Mouse (Mus musculus): ENCODE data around the gene Fzd9. TPM values are rescaled to one million over a fixed set of nuclear protein-coding genes. Genes with fewer than 3 reads are reported as not detected.
"Not testable (repeated sequence)": the region's sequence is repeated elsewhere in the genome, so short reads cannot be mapped to it uniquely, and the experiment has no call there.

Gene Fzd9
- polyA plus RNA-seq, 1 experiment from 2014 or later = 3.6 TPM

- peaks cover 71% of the 10 kb centered on the region for H3K36me3 ChIP-seq (ENCODE audit: control insufficient read depth, insufficient read depth, low read length)
- no peak overlapping the region for H3K4me2 ChIP-seq
- no peak overlapping the region for H3K9ac ChIP-seq (ENCODE audit: low read depth, low read length)
- peak overlapping the region; percentile 93 for H3K27ac ChIP-seq (ENCODE audit: low read depth, low read length)
- H3K4me1 ChIP-seq (ENCODE audit: control insufficient read depth, insufficient read depth, low read length) = peaks cover 28% of the 10 kb centered on the region
- H3K4me3 ChIP-seq (ENCODE audit: low read depth, low read length) = no peak overlapping the region
- WGBS (ENCODE audit: insufficient replicate concordance) = 72% methylated on average over 12 of the region's 12 CpGs
- H3K9me3 ChIP-seq (replicated peaks; ENCODE audit: control insufficient read depth, low read length) = no peaks in the 10 kb centered on the region
- no peak for ATAC-seq (replicated peaks; ENCODE audit: insufficient number of reproducible peaks, low FRiP score, low TSS enrichment)
- no peaks in the 10 kb centered on the region for H3K27me3 ChIP-seq (ENCODE audit: control insufficient read depth, insufficient read depth, low read length)
These were observed 8.9 kb downstream of the Fzd9 start for GRCm38 (mm10) chr5:135242136-135242535.

GRCm38 (mm10) chr5:135241474-135241873 lies 9.6 kb downstream of the Fzd9 start:
- ATAC-seq (replicated peaks; ENCODE audit: insufficient number of reproducible peaks, low FRiP score, low TSS enrichment) = no peak
- peak overlapping the region; percentile 27 for H3K4me2 ChIP-seq
- 52% methylated on average over 1 of the region's 1 CpGs for WGBS (ENCODE audit: insufficient replicate concordance)

GRCm38 (mm10) chr5:135238832-135239231 lies 12.2 kb downstream of the Fzd9 start:
- peaks cover 28% of the 10 kb centered on the region for H3K4me1 ChIP-seq (ENCODE audit: control insufficient read depth, insufficient read depth, low read length)
- H3K27me3 ChIP-seq (ENCODE audit: control insufficient read depth, insufficient read depth, low read length) = no peaks in the 10 kb centered on the region
- no peak overlapping the region for H3K4me2 ChIP-seq
- no peak overlapping the region for H3K27ac ChIP-seq (ENCODE audit: low read depth, low read length)
- H3K9me3 ChIP-seq (replicated peaks; ENCODE audit: control insufficient read depth, low read length) = no peaks in the 10 kb centered on the region
- no peak overlapping the region for H3K4me3 ChIP-seq (ENCODE audit: low read depth, low read length)
- 88% methylated on average over 2 of the region's 2 CpGs for WGBS (ENCODE audit: insufficient replicate concordance)
- H3K9ac ChIP-seq (ENCODE audit: low read depth, low read length) = no peak overlapping the region
- peaks cover 61% of the 10 kb centered on the region for H3K36me3 ChIP-seq (ENCODE audit: control insufficient read depth, insufficient read depth, low read length)
- ATAC-seq (replicated peaks; ENCODE audit: insufficient number of reproducible peaks, low FRiP score, low TSS enrichment) = no peak

More at GRCm38 (mm10) chr5:135241474-135241873, 9.6 kb downstream of the Fzd9 start:
- Histone ChIP-seq H3K36me3 (ENCODE audit: control insufficient read depth, insufficient read depth, low read length) (peaks cover 69% of the 10 kb centered on the region), H3K27ac (ENCODE audit: low read depth, low read length) (peak overlapping the region; percentile 93), H3K27me3 (ENCODE audit: control insufficient read depth, insufficient read depth, low read length) (no peaks in the 10 kb centered on the region), H3K9ac (ENCODE audit: low read depth, low read length) (no peak overlapping the region), H3K4me3 (ENCODE audit: low read depth, low read length) (no peak overlapping the region), H3K9me3 (replicated peaks; ENCODE audit: control insufficient read depth, low read length) (no peaks in the 10 kb centered on the region), H3K4me1 (ENCODE audit: control insufficient read depth, insufficient read depth, low read length) (peaks cover 28% of the 10 kb centered on the region)

GRCm38 (mm10) chr5:135236571-135236970 lies 14.5 kb downstream of the Fzd9 start:
- no peaks in the 10 kb centered on the region for H3K27me3 ChIP-seq (ENCODE audit: control insufficient read depth, insufficient read depth, low read length)
- no peak overlapping the region for H3K4me3 ChIP-seq (ENCODE audit: low read depth, low read length)
- H3K36me3 ChIP-seq (ENCODE audit: control insufficient read depth, insufficient read depth, low read length) = peaks cover 58% of the 10 kb centered on the region
- H3K4me1 ChIP-seq (ENCODE audit: control insufficient read depth, insufficient read depth, low read length) = peaks cover 12% of the 10 kb centered on the region
- no peak for ATAC-seq (replicated peaks; ENCODE audit: insufficient number of reproducible peaks, low FRiP score, low TSS enrichment)
- WGBS (ENCODE audit: insufficient replicate concordance) = 53% methylated on average over 2 of the region's 2 CpGs
- no peaks in the 10 kb centered on the region for H3K9me3 ChIP-seq (replicated peaks; ENCODE audit: control insufficient read depth, low read length)
- no peak overlapping the region for H3K9ac ChIP-seq (ENCODE audit: low read depth, low read length)
- no peak overlapping the region for H3K4me2 ChIP-seq
- no peak overlapping the region for H3K27ac ChIP-seq (ENCODE audit: low read depth, low read length)

GRCm38 (mm10) chr5:135233166-135233920 lies 17.7 kb downstream of the Fzd9 start:
- Histone ChIP-seq H3K9ac (ENCODE audit: low read depth, low read length) (no peak overlapping the region), H3K4me1 (ENCODE audit: control insufficient read depth, insufficient read depth, low read length) (no peaks in the 10 kb centered on the region), H3K4me2 (no peak overlapping the region), H3K4me3 (ENCODE audit: low read depth, low read length) (no peak overlapping the region), H3K27me3 (ENCODE audit: control insufficient read depth, insufficient read depth, low read length) (no peaks in the 10 kb centered on the region), H3K27ac (ENCODE audit: low read depth, low read length) (no peak overlapping the region), H3K36me3 (ENCODE audit: control insufficient read depth, insufficient read depth, low read length) (peaks cover 61% of the 10 kb centered on the region), H3K9me3 (replicated peaks; ENCODE audit: control insufficient read depth, low read length) (no peaks in the 10 kb centered on the region)
- 82% methylated on average over 8 of the region's 8 CpGs for WGBS (ENCODE audit: insufficient replicate concordance)
- no peak for ATAC-seq (replicated peaks; ENCODE audit: insufficient number of reproducible peaks, low FRiP score, low TSS enrichment)

GRCm38 (mm10) chr5:135230186-135230585 lies 20.8 kb downstream of the Fzd9 start:
- Histone ChIP-seq H3K27me3 (ENCODE audit: control insufficient read depth, insufficient read depth, low read length) (no peaks in the 10 kb centered on the region), H3K27ac (ENCODE audit: low read depth, low read length) (no peak overlapping the region), H3K4me2 (no peak overlapping the region), H3K36me3 (ENCODE audit: control insufficient read depth, insufficient read depth, low read length) (peaks cover 58% of the 10 kb centered on the region), H3K9ac (ENCODE audit: low read depth, low read length) (no peak overlapping the region), H3K4me3 (ENCODE audit: low read depth, low read length) (no peak overlapping the region), H3K9me3 (replicated peaks; ENCODE audit: control insufficient read depth, low read length) (no peaks in the 10 kb centered on the region), H3K4me1 (ENCODE audit: control insufficient read depth, insufficient read depth, low read length) (no peaks in the 10 kb centered on the region)
- ATAC-seq (replicated peaks; ENCODE audit: insufficient number of reproducible peaks, low FRiP score, low TSS enrichment) = no peak
- 84% methylated on average over 4 of the region's 4 CpGs for WGBS (ENCODE audit: insufficient replicate concordance)

- H3K4me3 ChIP-seq (ENCODE audit: low read depth, low read length); H3K9me3 ChIP-seq (replicated peaks; ENCODE audit: control insufficient read depth, low read length); H3K4me1 ChIP-seq (ENCODE audit: control insufficient read depth, insufficient read depth, low read length); H3K27ac ChIP-seq (ENCODE audit: low read depth, low read length); H3K9ac ChIP-seq (ENCODE audit: low read depth, low read length); ATAC-seq (replicated peaks; ENCODE audit: insufficient number of reproducible peaks, low FRiP score, low TSS enrichment); H3K27me3 ChIP-seq (ENCODE audit: control insufficient read depth, insufficient read depth, low read length); H3K4me2 ChIP-seq: not testable (repeated sequence)
- 92% methylated on average over 4 of the region's 4 CpGs for WGBS (ENCODE audit: insufficient replicate concordance)
- peaks cover 60% of the 10 kb centered on the region for H3K36me3 ChIP-seq (ENCODE audit: control insufficient read depth, insufficient read depth, low read length)
These were observed 25.2 kb downstream of the Fzd9 start for GRCm38 (mm10) chr5:135225879-135226278.

GRCm38 (mm10) chr5:135224169-135224568 lies 26.9 kb downstream of the Fzd9 start:
- no peaks in the 10 kb centered on the region for H3K27me3 ChIP-seq (ENCODE audit: control insufficient read depth, insufficient read depth, low read length)
- 94% methylated on average over 3 of the region's 3 CpGs for WGBS (ENCODE audit: insufficient replicate concordance)
- H3K4me3 ChIP-seq (ENCODE audit: low read depth, low read length) = no peak overlapping the region
- no peaks in the 10 kb centered on the region for H3K4me1 ChIP-seq (ENCODE audit: control insufficient read depth, insufficient read depth, low read length)
- H3K36me3 ChIP-seq (ENCODE audit: control insufficient read depth, insufficient read depth, low read length) = peaks cover 60% of the 10 kb centered on the region
- H3K9ac ChIP-seq (ENCODE audit: low read depth, low read length) = no peak overlapping the region
- ATAC-seq (replicated peaks; ENCODE audit: insufficient number of reproducible peaks, low FRiP score, low TSS enrichment) = no peak
- H3K9me3 ChIP-seq (replicated peaks; ENCODE audit: control insufficient read depth, low read length) = no peaks in the 10 kb centered on the region
- H3K27ac ChIP-seq (ENCODE audit: low read depth, low read length) = no peak overlapping the region
- no peak overlapping the region for H3K4me2 ChIP-seq

GRCm38 (mm10) chr5:135222066-135222465 lies 29.0 kb downstream of the Fzd9 start:
- Histone ChIP-seq H3K4me2 (no peak overlapping the region), H3K27ac (ENCODE audit: low read depth, low read length) (no peak overlapping the region), H3K9me3 (replicated peaks; ENCODE audit: control insufficient read depth, low read length) (no peaks in the 10 kb centered on the region), H3K36me3 (ENCODE audit: control insufficient read depth, insufficient read depth, low read length) (peaks cover 69% of the 10 kb centered on the region), H3K9ac (ENCODE audit: low read depth, low read length) (no peak overlapping the region), H3K4me1 (ENCODE audit: control insufficient read depth, insufficient read depth, low read length) (no peaks in the 10 kb centered on the region), H3K27me3 (ENCODE audit: control insufficient read depth, insufficient read depth, low read length) (no peaks in the 10 kb centered on the region), H3K4me3 (ENCODE audit: low read depth, low read length) (no peak overlapping the region)
- 91% methylated on average over 7 of the region's 7 CpGs for WGBS (ENCODE audit: insufficient replicate concordance)
- ATAC-seq (replicated peaks; ENCODE audit: insufficient number of reproducible peaks, low FRiP score, low TSS enrichment) = no peak

All from heart, embryonic 11.5 days (tissue).